Mouse (Mus musculus) E14TG2a.4 (cell line): ENCODE data around the gene Slc22a14.

Experiments used
- CTCF ChIP-seq: conservative IDR thresholded peaks from 2 replicates; pipeline ENCODE4 v1.5.1; 2014; ENCODE audit warnings: low read length
- NANOG ChIP-seq: IDR thresholded peaks from 2 replicates; pipeline ENCODE4 v1.6.1; 2014; ENCODE audit warnings: borderline replicate concordance, low read length, mixed read lengths
- POU5F1 ChIP-seq: IDR thresholded peaks from 2 replicates; pipeline ENCODE4 v1.6.1; 2014; ENCODE audit warnings: low read length, borderline replicate concordance

DNA sequence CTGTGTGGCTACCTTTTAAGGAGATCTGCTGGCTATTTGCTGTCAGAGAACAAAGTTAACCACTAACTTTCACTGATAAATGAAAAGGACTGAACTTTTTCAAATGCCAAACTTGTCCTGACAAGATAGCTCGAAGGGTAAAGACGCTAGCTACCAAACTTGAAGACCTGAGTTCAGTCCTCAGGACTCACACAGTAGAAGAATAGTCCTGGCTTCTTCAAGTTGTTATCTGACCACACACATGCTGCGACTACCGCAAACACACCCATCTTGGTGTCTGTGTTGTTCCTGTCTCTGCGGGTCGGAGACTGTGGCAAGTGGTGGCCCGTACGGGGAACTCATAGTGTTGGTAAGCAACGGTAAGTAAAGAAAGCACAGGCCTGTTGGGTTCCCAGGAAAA lies 161.7 kb downstream of the Slc22a14 start:
- no peak for TF ChIP-seq CTCF
- TF ChIP-seq NANOG, result no peak
- TF ChIP-seq POU5F1, result no peak
